Mouse (Mus musculus) midbrain, embryonic 16.5 days (tissue): Measurements from ENCODE around the gene Angptl3. TPM values are rescaled to one million over a fixed set of nuclear protein-coding genes. Genes with fewer than 3 reads are reported as not detected.

Experiments
- ATAC-seq: fragments of 200-750 bp; cut with Nextera tagmentation; 2 replicates; pipeline ENCODE4 v1.8.0; 2017; ENCODE audit warnings: moderate TSS enrichment
- H3K27ac ChIP-seq: fragments of 300-500 bp; sonication (generic); 2 replicates; pipeline ENCODE4 v1.5.1; 2014; ENCODE audit warnings: mild to moderate bottlenecking, low read length, mixed read lengths
- H3K27me3 ChIP-seq: fragments of 300-500 bp; sonication (generic); 2 replicates; pipeline ENCODE4 v1.6.1; 2014; ENCODE audit warnings: low read depth, low read length, mixed read lengths; ENCODE audit not compliant: control insufficient read depth, insufficient read depth
- H3K36me3 ChIP-seq: fragments of 300-500 bp; sonication (generic); 2 replicates; pipeline ENCODE4 v1.6.1; 2014; ENCODE audit warnings: mild to moderate bottlenecking, low read length, moderate library complexity, mixed read lengths; ENCODE audit not compliant: control insufficient read depth, insufficient read depth
- H3K4me1 ChIP-seq: fragments of 300-500 bp; sonication (generic); 2 replicates; pipeline ENCODE4 v1.6.1; 2014; ENCODE audit warnings: mild to moderate bottlenecking, low read length, mixed read lengths; ENCODE audit not compliant: control insufficient read depth, insufficient read depth
- H3K4me2 ChIP-seq: fragments of 300-500 bp; sonication (generic); 2 replicates; pipeline ENCODE4 v1.6.1; 2014; ENCODE audit warnings: mild to moderate bottlenecking, low read length, mixed read lengths
- H3K4me3 ChIP-seq: fragments of 300-500 bp; sonication (generic); 2 replicates; pipeline ENCODE4 v1.5.1; 2014; ENCODE audit warnings: low read depth, mild to moderate bottlenecking, low read length, moderate library complexity, mixed read lengths
- H3K9ac ChIP-seq: fragments of 300-500 bp; sonication (generic); 2 replicates; pipeline ENCODE4 v1.6.1; 2014; ENCODE audit warnings: low read depth, low read length, mixed read lengths
- H3K9me3 ChIP-seq: fragments of 300-500 bp; sonication (generic); replicated peaks from 2 replicates; pipeline ENCODE4 v1.6.1; 2014; ENCODE audit warnings: mild to moderate bottlenecking, low read length, mixed read lengths; ENCODE audit not compliant: control insufficient read depth, poor library complexity, severe bottlenecking
- WGBS: fragments of 180-500 bp; shearing (Covaris S2); extraction: QIAGEN DNeasy Blood & Tissue Kit; methylation state at CpG from one replicate; pipeline ENCODE4 v1.1.7; 2014; 5-methylcytosine and 5-hydroxymethylcytosine counted together
- polyA plus RNA-seq: library from polyadenylated mRNA; unstranded; fragments of >200 nt; fragmentation: Nextera tagmentation; extraction: Ambion mirVana; gene quantifications from 2 replicates; pipeline ENCODE4 v1.2.1, GENCODE M21; 2015

Gene Angptl3
- polyA plus RNA-seq = 1.2 and 1.6 TPM in 2 replicates

DNA sequence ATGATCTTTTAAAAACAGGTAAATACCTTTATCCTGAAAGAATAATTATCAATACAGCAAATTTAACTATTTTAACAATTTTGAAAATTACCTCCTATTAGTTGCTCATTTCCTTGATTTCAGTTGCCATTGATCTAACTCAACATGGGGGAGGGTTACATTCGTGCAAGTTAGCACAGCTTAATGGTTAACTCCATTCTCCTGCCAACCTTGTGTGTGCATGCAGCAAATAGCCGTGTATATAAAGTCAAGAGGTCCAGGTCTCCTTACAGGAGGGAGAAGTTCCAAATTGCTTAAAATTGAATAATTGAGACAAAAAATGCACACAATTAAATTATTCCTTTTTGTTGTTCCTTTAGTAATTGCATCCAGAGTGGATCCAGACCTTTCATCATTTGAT lies at the start of gene Angptl3:
Gene Angptl3 (plus strand): TSS at position 269 of the 400 bp plus-strand sequence.
- Histone ChIP-seq H3K27me3 (no peaks in the 10 kb centered on the region), H3K27ac (no peak within 1 kb of the TSS), H3K36me3 (no peaks in the 10 kb centered on the region), H3K4me1 (no peaks in the 10 kb centered on the region), H3K9ac (no peak within 1 kb of the TSS), H3K4me2 (no peak within 1 kb of the TSS), H3K9me3 (no peaks in the 10 kb centered on the region), H3K4me3 (no peak within 1 kb of the TSS)
- no peak for ATAC-seq
- 91% methylated on average over 2 of the region's 2 CpGs for WGBS

DNA sequence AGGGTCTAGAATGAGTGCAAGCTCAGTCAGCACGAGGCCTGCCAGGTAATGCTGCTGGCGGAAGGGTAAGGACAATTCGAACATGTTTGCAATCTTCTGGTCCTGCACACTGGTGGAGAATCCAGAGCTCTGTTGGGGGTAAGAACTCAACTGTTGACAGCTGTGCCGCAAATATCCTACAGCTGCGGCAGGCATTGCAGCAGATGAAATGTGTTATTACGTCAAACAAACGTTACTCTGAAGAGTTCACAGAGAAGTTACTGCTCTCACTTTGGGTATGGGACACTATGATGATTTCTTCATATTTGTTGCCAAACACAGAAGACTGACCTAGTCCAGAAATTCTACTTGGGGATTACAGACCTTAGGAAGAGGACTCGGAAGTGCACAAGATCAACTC lies 46.1 kb upstream of the Angptl3 start:
- no peak overlapping the region for H3K4me2 ChIP-seq
- H3K27me3 ChIP-seq = no peaks in the 10 kb centered on the region
- no peaks in the 10 kb centered on the region for H3K4me1 ChIP-seq
- H3K4me3 ChIP-seq = no peak overlapping the region
- no peak overlapping the region for H3K9ac ChIP-seq
- ATAC-seq = no peak
- 91% methylated on average over 8 of the region's 8 CpGs for WGBS
- no peak overlapping the region for H3K27ac ChIP-seq
- no peaks in the 10 kb centered on the region for H3K9me3 ChIP-seq
- peaks cover 16% of the 10 kb centered on the region for H3K36me3 ChIP-seq

DNA sequence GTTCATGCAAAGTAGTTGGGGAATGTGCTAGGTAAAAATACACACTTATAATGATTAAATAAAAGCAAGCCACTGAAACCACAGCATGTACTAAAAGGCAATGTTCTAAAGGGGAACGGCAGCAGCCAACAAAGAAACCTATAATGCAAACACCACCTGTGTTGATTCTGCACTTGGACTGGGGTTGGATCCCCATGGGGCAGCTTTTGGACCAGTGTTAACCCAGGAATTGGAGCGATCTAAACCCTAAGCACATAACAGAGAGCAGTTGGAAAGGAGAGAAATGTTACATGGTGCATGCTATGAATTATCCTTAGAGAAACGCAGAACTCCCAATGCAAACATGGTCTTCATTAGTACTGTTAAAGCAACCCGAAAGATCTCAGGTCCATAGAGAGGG lies 37.3 kb upstream of the Angptl3 start:
- no peak for ATAC-seq
- Histone ChIP-seq H3K4me3 (no peak overlapping the region), H3K27ac (no peak overlapping the region), H3K9me3 (no peaks in the 10 kb centered on the region), H3K27me3 (no peaks in the 10 kb centered on the region), H3K36me3 (peaks cover 12% of the 10 kb centered on the region), H3K4me2 (no peak overlapping the region), H3K4me1 (no peaks in the 10 kb centered on the region), H3K9ac (no peak overlapping the region)
- 86% methylated on average over 4 of the region's 4 CpGs for WGBS

DNA sequence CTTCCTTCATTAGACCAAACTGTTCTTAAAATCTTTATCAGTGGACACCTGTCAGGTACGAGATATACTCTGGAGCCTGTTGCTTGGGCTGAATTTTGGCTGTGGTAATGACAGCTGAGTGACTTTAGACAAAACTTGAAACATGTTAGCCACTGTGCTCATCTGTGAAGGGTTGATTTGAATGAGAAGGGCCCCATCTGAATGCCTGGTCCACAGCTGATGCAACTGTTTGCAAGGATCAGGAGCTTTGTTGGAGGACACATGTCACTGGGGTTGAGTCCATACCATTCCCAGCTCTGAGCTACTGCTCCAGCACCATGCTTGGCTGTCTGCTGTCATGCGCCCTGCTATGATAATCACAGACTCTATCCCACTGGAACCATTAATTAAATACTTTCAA lies 25.2 kb upstream of the Angptl3 start:
- no peaks in the 10 kb centered on the region for H3K4me1 ChIP-seq
- H3K9me3 ChIP-seq = no peaks in the 10 kb centered on the region
- no peaks in the 10 kb centered on the region for H3K27me3 ChIP-seq
- no peak for ATAC-seq
- H3K9ac ChIP-seq = no peak overlapping the region
- 98% methylated on average over 2 of the region's 2 CpGs for WGBS
- no peak overlapping the region for H3K4me3 ChIP-seq
- H3K36me3 ChIP-seq = peaks cover 14% of the 10 kb centered on the region
- H3K4me2 ChIP-seq = no peak overlapping the region
- no peak overlapping the region for H3K27ac ChIP-seq

DNA sequence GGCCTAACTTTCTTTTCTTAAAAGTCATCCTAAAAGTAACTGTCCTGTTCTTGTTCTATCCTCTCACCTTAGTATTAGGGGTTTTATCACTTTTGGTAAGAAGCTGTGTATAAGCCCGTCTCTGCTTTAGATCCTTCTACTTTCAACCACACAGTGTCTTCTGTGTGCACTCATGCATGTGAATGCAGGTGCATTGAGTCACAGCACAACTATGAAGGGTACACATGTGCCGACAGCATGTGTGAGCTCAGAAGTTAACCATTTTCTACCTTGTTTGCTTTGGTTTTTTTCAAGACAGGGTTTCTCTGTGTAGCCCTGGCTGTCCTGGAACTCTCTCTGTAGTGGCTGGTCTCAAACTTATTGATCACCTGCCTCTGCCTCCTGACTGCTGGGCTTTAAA lies 24.4 kb upstream of the Angptl3 start:
- Histone ChIP-seq H3K36me3 (peaks cover 18% of the 10 kb centered on the region), H3K9me3 (no peaks in the 10 kb centered on the region), H3K27me3 (no peaks in the 10 kb centered on the region), H3K4me2 (no peak overlapping the region), H3K9ac (no peak overlapping the region), H3K27ac (no peak overlapping the region), H3K4me3 (no peak overlapping the region), H3K4me1 (no peaks in the 10 kb centered on the region)
- ATAC-seq = no peak
- 89% methylated on average over 2 of the region's 2 CpGs for WGBS

DNA sequence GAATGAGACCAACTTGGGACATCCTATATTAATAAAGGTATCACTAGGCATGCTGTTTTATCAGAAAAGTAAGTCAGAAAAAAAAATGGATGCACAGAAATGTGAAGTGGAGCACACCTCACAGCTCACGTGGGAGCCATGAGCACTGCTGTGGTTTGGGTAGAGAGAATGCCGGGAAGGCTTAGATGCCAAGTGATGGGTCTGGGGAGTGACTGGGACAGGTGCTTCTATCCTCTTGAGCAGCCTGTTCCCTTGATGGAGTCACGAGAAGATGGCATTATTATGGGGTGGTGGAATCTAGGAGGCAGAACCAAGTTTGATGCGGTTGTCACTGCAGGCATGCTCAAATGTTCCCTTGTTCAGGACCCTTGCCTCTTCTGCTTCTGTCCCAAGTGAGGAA lies 19.7 kb upstream of the Angptl3 start:
- H3K4me3 ChIP-seq = no peak overlapping the region
- H3K36me3 ChIP-seq = peaks cover 19% of the 10 kb centered on the region
- no peaks in the 10 kb centered on the region for H3K4me1 ChIP-seq
- H3K9me3 ChIP-seq = no peaks in the 10 kb centered on the region
- no peak overlapping the region for H3K4me2 ChIP-seq
- no peak for ATAC-seq
- H3K27ac ChIP-seq = no peak overlapping the region
- H3K9ac ChIP-seq = no peak overlapping the region
- no peaks in the 10 kb centered on the region for H3K27me3 ChIP-seq
- 90% methylated on average over 4 of the region's 4 CpGs for WGBS

DNA sequence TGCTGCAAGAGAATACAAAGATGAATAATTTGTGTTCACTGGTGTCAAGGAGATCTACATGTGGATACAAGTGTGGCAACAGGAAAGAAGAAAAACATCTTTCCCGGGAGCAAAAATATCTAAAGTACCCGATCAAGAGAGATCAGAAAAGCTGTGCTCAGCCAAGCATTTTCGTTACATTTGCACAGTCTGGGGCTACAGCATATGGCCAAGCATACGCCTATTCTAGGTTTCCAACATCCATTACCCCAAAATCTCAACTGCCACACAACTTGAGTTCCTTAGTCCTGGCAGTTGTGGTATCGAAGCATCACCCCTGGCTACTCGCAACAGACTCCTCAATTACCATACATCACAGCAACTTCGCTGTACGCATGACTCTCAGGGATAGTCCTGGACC lies 8.5 kb upstream of the Angptl3 start:
- no peak for ATAC-seq
- Histone ChIP-seq H3K4me3 (no peak overlapping the region), H3K4me2 (no peak overlapping the region), H3K9ac (no peak overlapping the region), H3K36me3 (peaks cover 2% of the 10 kb centered on the region; the same call in 1 of the 2 replicates), H3K9me3 (no peaks in the 10 kb centered on the region), H3K27me3 (no peaks in the 10 kb centered on the region), H3K27ac (no peak overlapping the region), H3K4me1 (no peaks in the 10 kb centered on the region)
- 95% methylated on average over 8 of the region's 8 CpGs for WGBS

DNA sequence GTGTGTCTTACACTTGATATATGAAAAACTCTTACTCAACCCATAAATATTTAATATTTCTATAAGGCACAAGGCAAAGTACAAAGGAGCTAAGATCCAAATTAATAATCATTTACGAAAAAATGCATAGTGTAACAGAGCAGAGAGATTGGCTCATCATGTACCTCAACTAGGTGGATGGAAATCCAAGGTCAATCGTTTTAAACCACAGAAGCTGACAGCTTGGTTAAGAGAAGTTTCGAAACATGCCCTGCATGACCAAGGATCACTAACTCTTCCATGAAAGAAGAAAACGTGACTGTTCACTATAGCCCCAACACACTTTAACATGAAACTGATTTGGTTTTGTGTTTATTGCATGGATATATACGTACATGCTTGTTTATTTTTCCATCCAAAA lies 2.4 kb upstream of the Angptl3 start:
- Histone ChIP-seq H3K4me1 (no peaks in the 10 kb centered on the region), H3K4me2 (no peak overlapping the region), H3K27ac (no peak overlapping the region), H3K9me3 (no peaks in the 10 kb centered on the region), H3K36me3 (no peaks in the 10 kb centered on the region), H3K27me3 (no peaks in the 10 kb centered on the region), H3K4me3 (no peak overlapping the region), H3K9ac (no peak overlapping the region)
- 95% methylated on average over 5 of the region's 5 CpGs for WGBS
- ATAC-seq = no peak

DNA sequence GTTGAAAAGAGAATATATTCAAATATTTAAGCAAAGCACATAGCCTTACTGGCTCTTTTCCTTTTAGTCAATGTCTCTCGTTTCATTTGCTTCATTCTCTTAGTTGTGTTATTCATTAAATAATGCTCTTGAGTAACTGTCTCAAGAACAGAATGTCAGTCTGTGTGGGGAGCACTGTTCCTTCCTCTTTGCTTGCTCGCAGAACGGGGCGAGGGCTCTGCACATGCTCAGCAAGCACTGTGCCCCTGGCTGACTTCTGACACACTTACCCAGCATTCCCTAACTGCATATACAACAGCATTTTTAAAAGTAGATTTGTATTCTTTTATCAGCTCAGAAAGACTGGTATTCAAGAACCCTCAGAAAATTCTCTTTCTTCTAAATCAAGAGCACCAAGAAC lies 2.2 kb downstream of the Angptl3 start:
- H3K36me3 ChIP-seq = no peaks in the 10 kb centered on the region
- H3K9me3 ChIP-seq = no peaks in the 10 kb centered on the region
- H3K9ac ChIP-seq = no peak overlapping the region
- no peak overlapping the region for H3K27ac ChIP-seq
- H3K4me2 ChIP-seq = no peak overlapping the region
- H3K4me3 ChIP-seq = no peak overlapping the region
- 85% methylated on average over 4 of the region's 4 CpGs for WGBS
- no peaks in the 10 kb centered on the region for H3K4me1 ChIP-seq
- no peak for ATAC-seq
- no peaks in the 10 kb centered on the region for H3K27me3 ChIP-seq

DNA sequence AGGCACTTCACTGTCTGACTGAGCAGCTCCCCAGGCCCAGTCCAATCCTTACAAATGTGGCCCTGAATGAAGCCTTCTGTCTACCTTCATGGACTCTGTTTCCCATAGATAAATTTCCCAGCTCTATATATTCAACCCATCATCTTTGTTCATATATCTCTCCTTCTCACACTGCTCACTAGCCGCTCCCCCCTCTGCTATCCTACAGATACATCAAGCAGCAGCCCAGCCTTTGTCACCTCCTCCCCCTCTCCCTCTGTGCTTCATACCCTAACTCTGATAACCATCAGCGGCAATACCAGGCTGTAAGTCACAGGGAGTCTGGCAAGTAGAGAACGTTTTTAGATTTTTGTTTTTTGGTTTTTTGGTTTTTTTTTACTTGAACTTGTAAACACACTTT lies 14.1 kb downstream of the Angptl3 start:
- ATAC-seq = no peak
- Histone ChIP-seq H3K27me3 (no peaks in the 10 kb centered on the region), H3K4me1 (no peaks in the 10 kb centered on the region), H3K9ac (no peak overlapping the region), H3K4me2 (no peak overlapping the region), H3K4me3 (no peak overlapping the region), H3K36me3 (peaks cover 12% of the 10 kb centered on the region), H3K9me3 (no peaks in the 10 kb centered on the region), H3K27ac (no peak overlapping the region)
- 89% methylated on average over 3 of the region's 3 CpGs for WGBS
